Mouse (Mus musculus) liver, embryonic 14.5 days (tissue): ENCODE data around the gene Nav2.

Experiments
- CTCF ChIP-seq: IDR thresholded peaks from 2 replicates; pipeline ENCODE4 v1.5.1; 2016; ENCODE audit warnings: antibody characterized with exemption, low read depth, control low read depth
- EP300 ChIP-seq: IDR thresholded peaks from 2 replicates; pipeline ENCODE4 v1.6.1; 2016; ENCODE audit warnings: antibody characterized with exemption, low read depth

DNA sequence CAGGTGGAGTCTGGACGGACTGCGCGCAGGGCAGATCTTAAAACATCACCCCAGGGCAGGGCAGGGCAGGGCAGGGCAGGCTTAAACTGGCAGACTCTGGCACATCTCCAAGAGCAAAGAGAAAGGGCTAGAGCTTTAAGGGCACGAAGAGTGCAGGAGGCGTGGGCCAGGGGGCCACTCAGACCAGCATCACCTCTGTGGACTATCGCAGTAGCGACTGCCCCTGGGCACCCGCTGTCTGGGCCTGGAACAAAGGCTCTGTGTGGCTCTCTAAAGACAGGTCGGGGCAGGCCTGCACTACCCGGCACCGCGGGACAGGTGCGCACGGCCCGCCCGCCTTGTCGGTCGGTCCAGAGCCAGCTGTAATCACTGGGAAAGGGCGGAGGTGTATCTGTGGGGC is 491.9 kb downstream of the Nav2 start:
- TF ChIP-seq EP300 (no peak), CTCF (no peak)
